Mouse (Mus musculus): ENCODE results near the gene Pbld1.

GRCm38 (mm10) chr10:63052011-63052410 is 8.0 kb upstream of the Pbld1 start:
- TF ChIP-seq CTCF (IDR thresholded peaks at IDR 0.05; ENCODE audit: low read depth, low read length) (no peak), POLR2A (IDR thresholded peaks at IDR 0.05; ENCODE audit: extremely low read depth, insufficient read depth, low read length) (no peak)
